Mouse (Mus musculus): ENCODE data around the gene P2rx2.

P2rx2 gene

GRCm38 (mm10) chr5:110330508-110330907, 12.5 kb downstream of the P2rx2 start:
- DNase-seq (ENCODE audit: low spot score in 2 of 2): no peak

GRCm38 (mm10) chr5:110313127-110313526, 29.9 kb downstream of the P2rx2 start:
- DNase-seq (ENCODE audit: low spot score in 2 of 2): no peak

GRCm38 (mm10) chr5:110308861-110309260, 34.2 kb downstream of the P2rx2 start:
- no peak for DNase-seq (ENCODE audit: low spot score in 2 of 2)

GRCm38 (mm10) chr5:110300591-110300990, 42.4 kb downstream of the P2rx2 start:
- DNase-seq (ENCODE audit: low spot score in 2 of 2): no peak

- no peak for DNase-seq (ENCODE audit: low spot score in 2 of 2)
These were observed 46.4 kb downstream of the P2rx2 start for GRCm38 (mm10) chr5:110296637-110297036.

GRCm38 (mm10) chr5:110291649-110292048, 51.4 kb downstream of the P2rx2 start:
- no peak for DNase-seq (ENCODE audit: low spot score in 2 of 2)

All from frontal cortex, postnatal 25 days (tissue).